Mouse (Mus musculus) testis, adult 2 months (tissue): ENCODE measurements around the gene Camta1. TPM values are rescaled to one million over a fixed set of nuclear protein-coding genes. Genes with fewer than 3 reads are reported as not detected.
A peak's percentile ranks its signal among the peaks of the same experiment; 100 is the strongest.
"Not testable (repeated sequence)": the region's sequence is repeated elsewhere in the genome, so short reads cannot be mapped to it uniquely, and the experiment has no call there.

Experiments used
- H3K27ac ChIP-seq: fragments of 200-500 bp; 2 replicates; pipeline ENCODE4 v1.5.1; 2012; ENCODE audit warnings: low read depth, low read length; ENCODE audit not compliant: control insufficient read depth, insufficient read depth
- H3K27me3 ChIP-seq: fragments of 200-500 bp; 2 replicates; pipeline ENCODE4 v1.6.1; 2012; ENCODE audit warnings: mild to moderate bottlenecking, low read length, moderate library complexity; ENCODE audit not compliant: control insufficient read depth, insufficient read depth
- H3K36me3 ChIP-seq: fragments of 200-500 bp; 2 replicates; pipeline ENCODE4 v1.6.1; 2012; ENCODE audit warnings: mild to moderate bottlenecking, low read length; ENCODE audit not compliant: control insufficient read depth, insufficient read depth
- H3K4me1 ChIP-seq: fragments of 200-500 bp; 2 replicates; pipeline ENCODE4 v1.6.1; 2012; ENCODE audit warnings: low read length; ENCODE audit not compliant: control insufficient read depth, insufficient read depth
- H3K4me3 ChIP-seq: fragments of 200-500 bp; 2 replicates; pipeline ENCODE4 v1.5.1; 2012; ENCODE audit warnings: low read depth, mild to moderate bottlenecking, low read length, moderate library complexity, mixed read lengths; ENCODE audit not compliant: control insufficient read depth
- CTCF ChIP-seq: fragments of 200-500 bp; IDR thresholded peaks from 2 replicates; pipeline ENCODE4 v1.5.1; 2012; ENCODE audit warnings: low read depth, mild to moderate bottlenecking, inconsistent platforms, low read length, moderate library complexity; ENCODE audit not compliant: control insufficient read depth, insufficient read depth, insufficient replicate concordance
- POLR2A ChIP-seq: fragments of 200-500 bp; IDR thresholded peaks from 2 replicates; pipeline ENCODE4 v1.6.1; 2012; ENCODE audit warnings: low read depth, mild to moderate bottlenecking, inconsistent platforms, low read length, moderate library complexity; ENCODE audit not compliant: control insufficient read depth
- polyA plus RNA-seq: library from polyadenylated mRNA; depleted of rRNA; stranded (reverse); fragments of >200 nt; gene quantifications from 2 replicates; pipeline ENCODE4 v1.2.3, GENCODE M21; 2012

Camta1 gene
- polyA plus RNA-seq, 1 experiment, result 15.4 TPM

DNA sequence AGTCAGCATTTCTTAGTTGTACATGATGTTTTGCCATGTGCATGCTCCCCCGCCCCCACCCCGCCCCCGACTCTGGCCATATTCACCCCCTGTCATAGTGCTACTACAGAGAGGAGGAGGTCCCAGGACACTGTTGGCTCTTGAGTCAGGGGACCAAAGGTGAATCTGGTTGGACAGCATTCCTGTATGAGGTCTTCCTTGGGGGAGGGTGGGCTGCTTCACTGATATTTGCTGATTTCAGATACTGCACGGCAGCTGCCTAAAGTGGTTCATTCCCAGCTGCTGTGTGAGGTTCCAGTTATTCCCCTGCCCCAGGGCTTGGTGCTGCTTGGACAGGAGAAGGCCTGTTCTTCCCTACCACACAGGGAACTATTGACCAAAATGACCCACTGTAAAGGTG is 973.2 kb downstream of the Camta1 start:
- peaks cover 12% of the 10 kb centered on the region for H3K4me1 ChIP-seq

GRCm38 (mm10) chr4:150887903-150888302 is 973.8 kb downstream of the Camta1 start:
- H3K4me3 ChIP-seq, result no peak overlapping the region
- no peak overlapping the region for H3K27ac ChIP-seq
- H3K4me1 ChIP-seq, result peaks cover 8% of the 10 kb centered on the region
- TF ChIP-seq POLR2A (no peak), CTCF (no peak)
- H3K27me3 ChIP-seq, result no peaks in the 10 kb centered on the region
- no peaks in the 10 kb centered on the region for H3K36me3 ChIP-seq

More for the DNA sequence above, 973.2 kb downstream of the Camta1 start:
- no peak for TF ChIP-seq POLR2A
- TF ChIP-seq CTCF, result no peak
- no peak overlapping the region for H3K4me3 ChIP-seq
- H3K36me3 ChIP-seq, result no peaks in the 10 kb centered on the region
- no peaks in the 10 kb centered on the region for H3K27me3 ChIP-seq
- H3K27ac ChIP-seq, result no peak overlapping the region

DNA sequence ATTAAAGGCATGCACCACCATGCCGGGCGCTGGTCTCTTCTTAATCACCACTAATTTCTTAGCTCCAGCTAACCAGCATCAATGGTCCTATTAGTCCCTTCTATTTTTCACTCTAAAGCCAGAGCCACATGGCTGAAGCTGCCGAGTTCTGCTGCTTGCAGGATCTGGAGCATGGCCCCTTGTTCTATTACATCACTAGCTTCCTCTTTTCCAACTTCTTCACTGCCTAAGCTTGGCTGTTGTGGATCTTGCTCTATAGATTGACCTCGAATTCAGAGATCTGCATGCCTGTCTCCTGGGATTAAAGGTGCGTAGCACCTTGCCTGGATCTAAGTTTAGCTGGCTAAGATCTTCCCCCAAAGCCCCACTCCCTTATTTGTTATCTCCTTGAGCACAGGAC is 979.0 kb downstream of the Camta1 start:
- H3K4me3 ChIP-seq, result no peak overlapping the region
- no peak overlapping the region for H3K27ac ChIP-seq
- H3K27me3 ChIP-seq, result peaks cover 4% of the 10 kb centered on the region
- H3K36me3 ChIP-seq, result no peaks in the 10 kb centered on the region
- peaks cover 26% of the 10 kb centered on the region for H3K4me1 ChIP-seq
- no peak for TF ChIP-seq POLR2A
- TF ChIP-seq CTCF, result no peak

DNA sequence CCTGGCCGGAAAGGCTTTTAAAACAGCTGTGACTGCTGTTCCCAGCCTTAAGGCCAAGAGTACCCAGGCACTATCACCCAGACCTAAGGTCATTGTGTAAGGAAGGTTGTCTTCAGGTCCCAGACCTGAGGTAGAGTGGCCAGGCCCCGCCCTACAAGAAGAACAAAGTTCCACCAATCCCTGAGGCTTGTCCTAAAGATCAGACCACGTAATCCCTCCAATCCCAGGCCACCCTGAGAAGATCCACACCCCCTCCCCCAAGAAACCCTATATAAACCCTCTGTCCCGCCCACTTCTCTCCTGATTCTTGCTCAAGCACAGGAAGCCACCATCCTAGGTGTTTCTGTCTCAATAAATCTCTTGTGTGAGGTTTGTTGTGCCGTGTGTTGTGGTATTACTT is 981.3 kb downstream of the Camta1 start:
- H3K36me3 ChIP-seq, result no peaks in the 10 kb centered on the region
- peaks cover 28% of the 10 kb centered on the region for H3K4me1 ChIP-seq
- no peak overlapping the region for H3K27ac ChIP-seq
- H3K27me3 ChIP-seq, result peaks cover 4% of the 10 kb centered on the region
- peak overlapping the region; percentile 62 for H3K4me3 ChIP-seq
- TF ChIP-seq POLR2A, result no peak
- no peak for TF ChIP-seq CTCF

GRCm38 (mm10) chr4:150879631-150880030 is 982.0 kb downstream of the Camta1 start:
- H3K27ac ChIP-seq, result no peak overlapping the region
- no peaks in the 10 kb centered on the region for H3K36me3 ChIP-seq
- TF ChIP-seq POLR2A (no peak), CTCF (no peak)

GRCm38 (mm10) chr4:150875393-150875792 is 986.3 kb downstream of the Camta1 start:
- peaks cover 4% of the 10 kb centered on the region for H3K27me3 ChIP-seq
- no peak for TF ChIP-seq CTCF
- no peak for TF ChIP-seq POLR2A
- peak overlapping the region; percentile 66; the same call in 1 of the 2 replicates for H3K27ac ChIP-seq
- no peak overlapping the region for H3K4me3 ChIP-seq
- H3K36me3 ChIP-seq, result no peaks in the 10 kb centered on the region
- H3K4me1 ChIP-seq, result peaks cover 33% of the 10 kb centered on the region

More at GRCm38 (mm10) chr4:150879631-150880030, 982.0 kb downstream of the Camta1 start:
- Histone ChIP-seq H3K27me3 (peaks cover 4% of the 10 kb centered on the region), H3K4me1 (peaks cover 31% of the 10 kb centered on the region), H3K4me3 (peak overlapping the region; percentile 73)

- H3K36me3 ChIP-seq, H3K27ac ChIP-seq, H3K27me3 ChIP-seq, H3K4me3 ChIP-seq: not testable (repeated sequence)
- peaks cover 28% of the 10 kb centered on the region for H3K4me1 ChIP-seq
Measured at GRCm38 (mm10) chr4:150874416-150874815, 987.3 kb downstream of the Camta1 start.

DNA sequence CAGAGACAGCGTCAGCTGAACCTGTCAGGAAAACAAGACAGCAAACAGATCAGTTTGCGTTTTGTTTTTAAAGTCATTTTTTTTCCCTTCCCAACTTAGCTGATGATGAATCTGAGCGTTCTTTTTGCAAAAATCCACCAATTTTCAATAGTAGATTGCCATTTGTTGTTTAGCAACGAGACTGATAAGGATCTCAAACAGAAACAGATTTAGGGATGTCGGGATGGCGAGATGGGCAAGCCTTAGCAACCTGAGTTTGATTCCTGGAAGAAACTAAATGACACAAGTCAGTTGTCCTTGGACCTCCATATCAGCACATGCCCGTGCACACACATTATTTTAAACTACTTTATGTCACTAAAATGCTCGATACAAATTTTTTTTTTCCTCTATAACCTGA is 989.0 kb downstream of the Camta1 start:
- no peaks in the 10 kb centered on the region for H3K36me3 ChIP-seq
- no peak overlapping the region for H3K4me3 ChIP-seq
- TF ChIP-seq CTCF, result no peak
- peaks cover 14% of the 10 kb centered on the region for H3K4me1 ChIP-seq
- no peaks in the 10 kb centered on the region for H3K27me3 ChIP-seq
- peak overlapping the region; percentile 50 for H3K27ac ChIP-seq
